Mouse (Mus musculus) hindbrain, embryonic 12.5 days (tissue): ENCODE results near the gene Cd300ld4. TPM values are rescaled to one million over a fixed set of nuclear protein-coding genes. Genes with fewer than 3 reads are reported as not detected.
"Not testable (repeated sequence)": the region's sequence is repeated elsewhere in the genome, so short reads cannot be mapped to it uniquely, and the experiment has no call there.

ENCODE experiments used
- ATAC-seq: fragments of 200-750 bp; cut with Nextera tagmentation; 2 replicates; pipeline ENCODE4 v1.8.0; 2017; ENCODE audit warnings: moderate TSS enrichment; ENCODE audit not compliant: low FRiP score
- H3K27ac ChIP-seq: fragments of 300-500 bp; sonication (generic); 2 replicates; pipeline ENCODE4 v1.5.1; 2016; ENCODE audit warnings: mild to moderate bottlenecking
- H3K27me3 ChIP-seq: fragments of 300-500 bp; sonication (generic); 2 replicates; pipeline ENCODE4 v1.6.1; 2016; ENCODE audit warnings: mild to moderate bottlenecking
- H3K36me3 ChIP-seq: fragments of 300-500 bp; sonication (generic); 2 replicates; pipeline ENCODE4 v1.6.1; 2016; ENCODE audit warnings: mild to moderate bottlenecking
- H3K4me1 ChIP-seq: fragments of 300-500 bp; sonication (generic); 2 replicates; pipeline ENCODE4 v1.6.1; 2016
- H3K4me2 ChIP-seq: fragments of 300-500 bp; sonication (generic); replicated peaks from 2 replicates; pipeline ENCODE4 v1.6.1; 2016; ENCODE audit warnings: mild to moderate bottlenecking
- H3K4me3 ChIP-seq: fragments of 300-500 bp; sonication (generic); 2 replicates; pipeline ENCODE4 v1.5.1; 2016; ENCODE audit warnings: mild to moderate bottlenecking
- H3K9ac ChIP-seq: fragments of 300-500 bp; sonication (generic); 2 replicates; pipeline ENCODE4 v1.6.1; 2016; ENCODE audit warnings: mild to moderate bottlenecking, moderate library complexity
- H3K9me3 ChIP-seq: fragments of 300-500 bp; sonication (generic); replicated peaks from 2 replicates; pipeline ENCODE4 v1.6.1; 2016; ENCODE audit warnings: mild to moderate bottlenecking
- WGBS: fragments of 180-500 bp; shearing (Covaris S2); methylation state at CpG from one replicate; pipeline ENCODE4 v1.1.7; 2016; 5-methylcytosine and 5-hydroxymethylcytosine counted together
- polyA plus RNA-seq: library from polyadenylated mRNA; unstranded; fragments of >200 nt; fragmentation: Nextera tagmentation; extraction: Ambion mirVana; gene quantifications from 2 replicates; pipeline ENCODE4 v1.2.1, GENCODE M21; 2016

Cd300ld4 gene
- polyA plus RNA-seq = not detected in 2 replicates

DNA sequence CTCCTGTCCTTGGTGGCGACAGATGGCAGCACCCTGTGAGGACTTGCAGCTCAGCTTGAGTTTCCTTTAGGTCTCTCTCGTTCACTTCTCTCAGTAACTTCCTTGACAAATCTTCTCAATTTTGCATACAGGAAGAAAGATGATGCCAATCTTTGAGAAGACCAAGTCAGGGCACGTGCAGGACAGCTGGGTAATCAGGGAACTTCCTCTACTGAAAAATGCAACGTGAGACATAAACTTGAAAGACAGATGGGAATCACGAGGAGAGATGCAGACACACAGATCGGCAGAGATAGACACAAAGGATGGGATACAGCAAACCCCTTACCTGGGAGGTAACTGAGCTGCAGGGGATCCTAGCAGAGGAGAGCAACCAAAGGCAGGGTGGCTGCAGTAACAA is at the start of gene Cd300ld4:
Gene Cd300ld4 (minus strand): TSS at position 101 of the 400 bp plus-strand sequence.
- not testable (repeated sequence) for H3K27ac ChIP-seq, H3K36me3 ChIP-seq, H3K27me3 ChIP-seq, ATAC-seq, H3K4me3 ChIP-seq, H3K4me2 ChIP-seq, H3K4me1 ChIP-seq, H3K9ac ChIP-seq, H3K9me3 ChIP-seq
- WGBS = no CpG with 5 or more reads among the region's 6 CpGs

DNA sequence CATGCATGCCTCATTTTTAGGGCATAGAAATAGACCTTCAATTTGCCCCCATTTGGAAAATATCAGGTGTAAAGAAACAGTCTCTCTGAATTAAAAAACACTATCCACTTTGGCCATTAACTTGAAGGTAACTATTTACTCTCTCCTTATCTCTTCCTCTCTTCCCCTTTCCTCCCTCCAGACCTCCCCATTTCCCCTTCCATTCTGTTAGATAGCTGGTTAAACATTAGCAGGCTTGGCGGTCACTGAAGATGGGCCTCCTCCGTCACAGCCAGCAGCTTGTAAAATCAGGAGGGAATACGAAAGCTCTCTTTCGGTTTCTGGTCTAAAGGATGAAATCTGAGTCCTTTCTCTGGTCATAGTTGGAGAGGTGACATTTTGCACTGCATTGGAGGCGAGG is 49.0 kb upstream of the Cd300ld4 start:
- 47% methylated on average over 5 of the region's 5 CpGs for WGBS
- no peak for ATAC-seq
- peaks cover 44% of the 10 kb centered on the region for H3K27me3 ChIP-seq

DNA sequence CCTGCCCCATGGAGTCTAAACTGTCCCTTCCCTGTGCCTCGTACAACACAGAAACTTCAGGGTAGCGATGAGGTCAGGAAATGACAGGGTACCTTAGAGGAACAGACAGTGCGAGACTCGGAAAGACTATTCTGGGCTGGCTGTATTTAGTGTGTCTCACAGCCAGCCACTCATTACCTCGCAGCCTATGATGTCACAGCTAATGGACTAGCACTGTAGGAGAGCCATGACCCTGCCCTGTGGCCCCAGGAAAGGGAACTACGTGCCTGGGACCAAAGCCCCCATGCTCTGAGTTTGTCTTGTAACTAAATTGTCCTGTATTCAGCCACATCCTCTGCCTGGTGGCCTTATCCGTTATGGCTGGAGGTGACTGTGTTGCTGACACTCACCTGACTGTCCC is 48.6 kb upstream of the Cd300ld4 start:
- Histone ChIP-seq H3K4me3 (no peak overlapping the region), H3K9ac (no peak overlapping the region), H3K36me3 (no peaks in the 10 kb centered on the region), H3K4me2 (no peak overlapping the region), H3K27me3 (peaks cover 46% of the 10 kb centered on the region), H3K9me3 (no peaks in the 10 kb centered on the region), H3K4me1 (peaks cover 18% of the 10 kb centered on the region), H3K27ac (no peak overlapping the region)
- WGBS = 75% methylated on average over 7 of the region's 7 CpGs
- ATAC-seq = no peak

More for the DNA sequence above, 49.0 kb upstream of the Cd300ld4 start:
- Histone ChIP-seq H3K4me1 (peaks cover 14% of the 10 kb centered on the region), H3K9me3 (no peaks in the 10 kb centered on the region), H3K9ac (no peak overlapping the region), H3K4me2 (no peak overlapping the region), H3K27ac (no peak overlapping the region), H3K4me3 (no peak overlapping the region), H3K36me3 (no peaks in the 10 kb centered on the region)

DNA sequence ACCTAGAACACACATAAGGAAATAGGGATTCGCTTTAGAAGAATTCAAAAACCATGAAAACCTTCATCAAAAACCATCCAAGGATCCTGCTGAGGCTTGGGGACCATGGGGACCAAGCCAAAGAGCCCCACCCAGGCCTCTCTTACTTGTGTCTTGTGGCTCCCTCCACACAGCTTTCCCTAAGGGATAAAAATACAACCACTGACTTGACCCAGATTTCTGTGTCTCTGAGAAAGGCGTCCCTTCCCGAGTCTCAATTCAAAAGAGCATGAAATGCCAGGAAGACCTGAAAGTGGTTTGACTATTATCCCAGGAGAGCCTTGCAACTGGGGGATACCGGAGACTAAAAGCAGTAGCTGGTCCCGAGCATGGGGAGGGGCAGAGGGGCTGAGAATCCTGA is 46.2 kb upstream of the Cd300ld4 start:
- H3K9me3 ChIP-seq = no peaks in the 10 kb centered on the region
- ATAC-seq = no peak
- H3K27me3 ChIP-seq = peaks cover 70% of the 10 kb centered on the region
- H3K9ac ChIP-seq = no peak overlapping the region
- WGBS = 61% methylated on average over 5 of the region's 5 CpGs
- H3K4me2 ChIP-seq = no peak overlapping the region
- no peak overlapping the region for H3K4me3 ChIP-seq
- no peaks in the 10 kb centered on the region for H3K36me3 ChIP-seq
- peaks cover 18% of the 10 kb centered on the region for H3K4me1 ChIP-seq
- H3K27ac ChIP-seq = no peak overlapping the region

DNA sequence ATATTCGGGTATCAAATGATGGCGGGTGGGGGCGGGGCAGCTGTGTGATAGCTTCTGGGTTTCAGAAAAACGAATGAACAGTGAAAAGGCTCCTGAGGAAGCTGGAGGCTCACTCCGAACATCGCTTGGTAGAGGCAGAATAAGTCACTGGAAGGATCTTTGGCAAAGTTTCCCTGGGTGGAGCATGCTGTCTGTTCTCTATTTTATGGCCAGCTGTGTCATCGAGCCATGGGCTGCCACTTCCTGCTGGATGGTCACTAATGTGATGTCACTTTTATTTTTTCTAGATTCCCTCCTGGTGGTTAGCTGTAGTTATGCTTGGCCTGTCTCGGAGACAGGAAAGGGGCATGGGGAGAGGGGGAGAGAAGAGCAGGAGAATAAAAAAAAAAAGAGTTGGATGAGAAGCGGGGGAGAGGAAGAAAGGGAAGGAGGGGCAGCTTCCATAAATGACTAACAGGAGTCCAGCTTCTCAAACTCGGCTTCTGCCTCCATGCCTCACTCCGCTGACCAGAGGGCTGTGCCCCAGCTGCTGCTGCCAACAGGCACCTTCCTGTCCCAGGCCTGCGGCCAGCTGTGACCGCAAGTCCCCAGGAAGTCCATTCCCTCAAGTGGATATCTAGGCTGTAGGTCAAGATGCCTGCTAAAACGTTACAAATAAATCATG is 45.0 kb upstream of the Cd300ld4 start:
- no peaks in the 10 kb centered on the region for H3K9me3 ChIP-seq
- WGBS = 8% methylated on average over 14 of the region's 14 CpGs
- H3K36me3 ChIP-seq = no peaks in the 10 kb centered on the region
- peak overlapping the region; percentile 45 for H3K4me2 ChIP-seq
- 0 out of 2 replicates have a peak overlapping the region, but pooled peaks have one; percentile 23 for H3K9ac ChIP-seq
- peaks cover 78% of the 10 kb centered on the region for H3K27me3 ChIP-seq
- ATAC-seq = no peak
- H3K4me3 ChIP-seq = no peak overlapping the region
- H3K4me1 ChIP-seq = peaks cover 18% of the 10 kb centered on the region
- H3K27ac ChIP-seq = peak overlapping the region; percentile 55

DNA sequence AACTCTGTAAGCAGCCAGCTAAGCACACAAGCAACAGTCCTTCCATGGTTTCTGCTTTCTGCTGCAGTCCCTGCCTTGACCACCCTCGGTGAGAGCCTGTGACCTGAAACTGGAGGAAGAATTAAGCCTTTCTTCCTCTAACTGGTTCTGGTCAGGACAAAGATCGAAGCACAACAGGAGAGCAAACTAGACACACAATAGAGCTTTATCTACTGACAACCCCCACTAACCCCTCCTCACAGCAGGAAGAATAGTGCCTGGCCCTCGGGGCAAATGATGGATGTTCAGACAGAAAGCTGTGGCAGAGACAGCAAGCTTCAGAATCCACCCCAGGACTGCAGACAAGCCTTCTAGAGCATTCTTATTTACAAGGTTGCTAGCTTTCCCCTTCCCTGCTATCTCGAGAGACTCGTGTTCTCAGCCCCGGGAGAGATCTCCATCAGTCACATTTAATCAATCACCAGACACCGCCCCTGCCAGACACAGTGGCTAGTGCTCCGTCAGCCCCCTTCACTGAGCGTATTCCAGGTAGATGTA is 44.3 kb upstream of the Cd300ld4 start:
- peak overlapping the region; percentile 55 for H3K27ac ChIP-seq
- no peak overlapping the region for H3K4me3 ChIP-seq
- H3K9ac ChIP-seq = no peak overlapping the region
- no peak; the same call in 1 of the 2 replicates for ATAC-seq
- peaks cover 74% of the 10 kb centered on the region for H3K27me3 ChIP-seq
- no peaks in the 10 kb centered on the region for H3K36me3 ChIP-seq
- H3K4me2 ChIP-seq = peak overlapping the region; percentile 45
- WGBS = 2% methylated on average over 9 of the region's 9 CpGs
- H3K4me1 ChIP-seq = peaks cover 18% of the 10 kb centered on the region
- H3K9me3 ChIP-seq = no peaks in the 10 kb centered on the region

DNA sequence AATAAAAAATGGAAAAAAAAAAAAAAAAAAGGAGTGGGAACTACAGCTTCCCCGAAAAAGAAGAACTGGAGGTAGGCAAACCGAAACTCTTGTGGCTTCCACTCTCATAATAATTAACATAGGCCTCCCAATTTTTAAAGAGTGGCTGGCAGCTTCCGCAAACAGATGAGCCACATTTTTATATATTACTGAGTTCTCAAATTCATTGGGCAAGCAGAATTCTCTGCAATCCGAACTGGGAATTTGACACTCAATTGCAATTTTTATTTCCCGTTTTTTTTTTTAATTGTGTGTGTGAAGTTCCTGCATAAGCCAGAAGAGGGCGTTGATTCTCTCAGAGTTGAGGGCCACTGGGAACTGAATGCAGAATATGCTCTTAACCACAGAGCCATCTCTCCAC is 40.0 kb upstream of the Cd300ld4 start:
- H3K27ac ChIP-seq = no peak overlapping the region
- H3K4me2 ChIP-seq = no peak overlapping the region
- no peaks in the 10 kb centered on the region for H3K36me3 ChIP-seq
- H3K4me3 ChIP-seq = no peak overlapping the region
- no peaks in the 10 kb centered on the region for H3K9me3 ChIP-seq
- peaks cover 13% of the 10 kb centered on the region for H3K4me1 ChIP-seq
- ATAC-seq = no peak
- peaks cover 58% of the 10 kb centered on the region for H3K27me3 ChIP-seq
- WGBS = 74% methylated on average over 6 of the region's 6 CpGs
- H3K9ac ChIP-seq = no peak overlapping the region

DNA sequence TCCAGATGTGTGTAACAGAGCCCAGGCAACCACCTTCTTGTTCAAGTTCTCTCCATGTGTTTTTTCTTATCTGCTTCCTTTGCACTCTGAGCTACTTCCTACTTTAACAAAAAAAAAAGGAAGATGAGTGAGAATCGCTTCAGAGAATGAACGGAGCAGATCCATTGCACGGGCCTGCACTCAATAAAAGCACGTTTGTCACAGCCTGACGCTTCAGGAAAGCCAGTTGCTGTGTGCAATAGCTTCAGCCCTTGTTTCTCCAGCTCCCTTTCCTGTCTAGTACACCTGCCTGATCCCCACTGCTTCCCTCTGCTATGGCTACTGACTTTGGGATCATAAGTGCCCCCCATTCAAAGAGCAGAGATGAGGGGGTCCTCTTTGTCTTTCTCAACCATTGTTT is 35.3 kb upstream of the Cd300ld4 start, which contains the start of gene Cd300e:
Gene Cd300e (minus strand): TSS at position 101 of the 400 bp plus-strand sequence.
- WGBS = 28% methylated on average over 5 of the region's 5 CpGs
- no peaks in the 10 kb centered on the region for H3K36me3 ChIP-seq
- no peaks in the 10 kb centered on the region for H3K4me1 ChIP-seq
- no peak within 1 kb of the TSS for H3K9ac ChIP-seq
- ATAC-seq = no peak
- no peak within 1 kb of the TSS for H3K27ac ChIP-seq
- no peak within 1 kb of the TSS for H3K4me3 ChIP-seq
- H3K27me3 ChIP-seq = peaks cover 25% of the 10 kb centered on the region
- no peaks in the 10 kb centered on the region for H3K9me3 ChIP-seq
- H3K4me2 ChIP-seq = no peak within 1 kb of the TSS

DNA sequence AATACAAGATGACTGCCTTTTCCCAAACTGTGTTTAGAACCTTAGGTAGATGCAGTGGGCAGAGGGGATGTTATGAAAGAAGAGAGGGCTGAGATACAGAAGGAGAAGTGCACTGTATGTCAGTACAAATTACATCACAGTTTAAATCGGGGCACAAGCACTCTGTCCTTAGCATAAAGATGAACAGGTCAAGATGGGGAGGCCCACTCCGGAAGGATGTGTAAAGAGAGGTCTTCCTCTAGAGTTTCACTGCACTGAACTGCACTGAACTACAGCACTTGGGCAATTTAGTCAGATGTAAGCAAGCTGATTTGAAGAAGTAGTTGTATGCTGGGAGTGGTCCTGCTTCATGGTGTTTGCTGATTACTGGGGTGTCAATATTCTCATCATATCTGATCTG is 33.0 kb upstream of the Cd300ld4 start:
- Histone ChIP-seq H3K4me3 (no peak overlapping the region), H3K4me2 (no peak overlapping the region), H3K27me3 (peaks cover 7% of the 10 kb centered on the region; the same call in 1 of the 2 replicates), H3K36me3 (no peaks in the 10 kb centered on the region), H3K9ac (no peak overlapping the region), H3K4me1 (no peaks in the 10 kb centered on the region), H3K9me3 (no peaks in the 10 kb centered on the region), H3K27ac (no peak overlapping the region)
- WGBS = 86% methylated on average over 2 of the region's 2 CpGs
- ATAC-seq = no peak

DNA sequence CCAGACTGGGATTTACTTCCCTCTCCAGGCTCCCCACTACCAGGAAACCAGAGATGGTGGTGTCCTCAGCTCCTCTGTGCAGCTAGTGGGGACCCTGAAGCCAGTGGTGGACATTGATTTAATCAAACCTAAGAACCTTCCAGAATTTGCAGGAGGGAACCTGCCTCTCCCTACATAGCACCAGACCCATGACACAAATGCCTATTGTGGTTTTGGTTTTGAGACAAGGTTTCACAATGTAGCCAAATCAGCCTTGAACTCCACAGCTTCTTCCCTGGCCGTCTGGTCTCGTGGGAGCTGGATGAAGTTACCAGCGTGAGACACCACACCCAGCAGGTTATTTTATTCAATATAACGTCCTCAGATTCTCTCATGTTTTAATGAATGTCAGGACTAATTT is 31.9 kb upstream of the Cd300ld4 start:
- no peak overlapping the region for H3K4me2 ChIP-seq
- H3K9ac ChIP-seq = no peak overlapping the region
- no peak for ATAC-seq
- no peak overlapping the region for H3K27ac ChIP-seq
- no peaks in the 10 kb centered on the region for H3K9me3 ChIP-seq
- no peak overlapping the region for H3K4me3 ChIP-seq
- WGBS = 79% methylated on average over 4 of the region's 4 CpGs
- H3K27me3 ChIP-seq = peaks cover 5% of the 10 kb centered on the region; the same call in 1 of the 2 replicates
- no peaks in the 10 kb centered on the region for H3K4me1 ChIP-seq
- H3K36me3 ChIP-seq = no peaks in the 10 kb centered on the region

DNA sequence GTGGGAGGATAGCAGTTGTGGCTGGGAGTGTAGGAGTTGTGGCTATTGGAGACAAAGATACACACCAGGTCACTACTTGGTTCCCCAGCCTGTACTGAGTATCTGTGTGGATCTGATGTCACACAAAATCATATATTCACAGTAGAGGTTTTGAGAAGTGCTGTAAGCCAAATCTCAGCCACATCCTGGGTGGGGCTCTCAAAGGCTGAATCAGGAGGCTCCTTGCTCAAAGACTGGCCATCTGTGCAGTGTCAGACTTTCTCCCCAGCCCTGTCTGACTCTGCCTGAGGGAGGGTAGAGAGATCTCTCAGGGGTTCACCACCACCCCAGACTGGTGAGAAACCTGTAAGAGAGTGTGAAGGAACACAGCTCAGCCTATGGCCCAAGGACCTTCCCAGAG is 27.7 kb upstream of the Cd300ld4 start:
- no peak overlapping the region for H3K27ac ChIP-seq
- H3K9ac ChIP-seq = no peak overlapping the region
- ATAC-seq = no peak
- H3K27me3 ChIP-seq = peaks cover 7% of the 10 kb centered on the region; the same call in 1 of the 2 replicates
- no peaks in the 10 kb centered on the region for H3K36me3 ChIP-seq
- H3K9me3 ChIP-seq = no peaks in the 10 kb centered on the region
- H3K4me1 ChIP-seq = no peaks in the 10 kb centered on the region
- no peak overlapping the region for H3K4me2 ChIP-seq
- no peak overlapping the region for H3K4me3 ChIP-seq

DNA sequence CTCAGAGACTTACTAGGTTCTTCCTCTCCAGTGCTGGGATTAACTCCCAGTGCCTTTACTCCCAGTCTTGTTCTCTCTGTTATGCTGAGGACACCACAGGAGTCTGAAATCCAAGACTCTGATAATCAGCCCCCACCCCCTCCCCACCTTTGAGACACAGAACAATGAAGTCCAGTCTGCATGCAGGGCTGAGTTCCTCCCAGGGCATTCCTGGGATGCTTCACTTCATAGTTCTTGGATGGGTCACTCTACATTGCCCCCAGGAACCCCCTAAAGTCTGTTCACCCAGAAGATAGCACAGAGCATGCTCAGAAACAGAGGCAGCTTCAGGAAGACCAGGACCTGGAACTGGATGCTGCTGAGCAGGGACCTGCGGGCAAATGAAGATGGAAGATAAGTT is 26.2 kb upstream of the Cd300ld4 start:
- ATAC-seq = no peak
- 86% methylated on average over 1 of the region's 1 CpGs for WGBS
- H3K4me2 ChIP-seq = no peak overlapping the region

DNA sequence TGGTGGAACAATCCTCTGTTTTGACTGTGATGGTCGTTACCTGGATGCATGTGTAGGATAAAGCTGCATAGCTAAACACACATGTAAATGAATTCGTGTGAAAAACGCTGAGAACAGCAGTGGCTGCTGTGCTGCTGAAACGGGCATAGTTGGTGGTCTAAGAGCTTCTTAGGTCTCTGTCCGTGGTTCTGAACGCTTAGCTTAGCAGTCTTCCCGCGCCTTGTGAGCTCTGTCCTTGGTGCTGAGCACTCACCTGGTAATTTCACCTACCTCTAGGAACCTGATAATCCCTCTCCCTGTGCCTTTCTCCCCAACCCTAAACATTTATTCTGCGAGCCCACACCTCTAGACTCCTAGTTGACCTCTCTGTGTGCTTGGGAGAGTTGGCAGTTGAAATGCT is 25.4 kb upstream of the Cd300ld4 start:
- Histone ChIP-seq H3K9ac (no peak overlapping the region), H3K9me3 (no peaks in the 10 kb centered on the region), H3K27ac (no peak overlapping the region), H3K4me3 (no peak overlapping the region), H3K27me3 (peaks cover 7% of the 10 kb centered on the region; the same call in 1 of the 2 replicates), H3K36me3 (no peaks in the 10 kb centered on the region), H3K4me1 (no peaks in the 10 kb centered on the region), H3K4me2 (no peak overlapping the region)
- ATAC-seq = no peak
- WGBS = 2% methylated on average over 9 of the region's 9 CpGs

More for the DNA sequence above, 26.2 kb upstream of the Cd300ld4 start:
- Histone ChIP-seq H3K36me3 (no peaks in the 10 kb centered on the region), H3K4me3 (no peak overlapping the region), H3K27me3 (peaks cover 7% of the 10 kb centered on the region; the same call in 1 of the 2 replicates), H3K27ac (no peak overlapping the region), H3K9me3 (no peaks in the 10 kb centered on the region), H3K4me1 (no peaks in the 10 kb centered on the region), H3K9ac (no peak overlapping the region)
